Mouse (Mus musculus) kidney, adult 2 months (tissue): ENCODE results near the gene Rras. TPM values are rescaled to one million over a fixed set of nuclear protein-coding genes. Genes with fewer than 3 reads are reported as not detected.

Experiments used
- DNase-seq: peaks from one replicate; pipeline ENCODE4 v3.0.0; 2021
- H3K27ac ChIP-seq: fragments of 200-500 bp; 2 replicates; pipeline ENCODE4 v1.5.1; 2012; ENCODE audit warnings: low read depth, low read length, control low read depth, inconsistent platforms; ENCODE audit not compliant: insufficient read depth
- H3K27me3 ChIP-seq: fragments of 200-500 bp; replicated peaks from 2 replicates; pipeline ENCODE4 v1.6.1; 2012; ENCODE audit warnings: mild to moderate bottlenecking, moderate library complexity, low read length, inconsistent platforms; ENCODE audit not compliant: control insufficient read depth, insufficient read depth
- H3K36me3 ChIP-seq: fragments of 200-500 bp; 2 replicates; pipeline ENCODE4 v1.6.1; 2012; ENCODE audit warnings: mild to moderate bottlenecking, moderate library complexity, low read length, inconsistent platforms; ENCODE audit not compliant: control insufficient read depth, insufficient read depth
- H3K4me1 ChIP-seq: fragments of 200-500 bp; 2 replicates; pipeline ENCODE4 v1.6.1; 2011; ENCODE audit warnings: low read length; ENCODE audit not compliant: control insufficient read depth, insufficient read depth
- H3K4me3 ChIP-seq: fragments of 200-500 bp; 2 replicates; pipeline ENCODE4 v1.5.1; 2011; ENCODE audit warnings: mild to moderate bottlenecking, low read depth, low read length, control low read depth; ENCODE audit not compliant: insufficient read depth
- CTCF ChIP-seq: fragments of 200-500 bp; conservative IDR thresholded peaks from 2 replicates; pipeline ENCODE4 v1.5.1; 2011; ENCODE audit warnings: low read depth, mild to moderate bottlenecking, control low read depth, low read length, moderate library complexity, mixed read lengths; ENCODE audit not compliant: insufficient read depth, insufficient read length
- POLR2A ChIP-seq: fragments of 200-500 bp; IDR thresholded peaks from one replicate; pipeline ENCODE4 v1.6.1; 2011; ENCODE audit warnings: low read depth, low read length, control low read depth
- WGBS: fragments of 180-500 bp; shearing (Covaris S2); methylation state at CpG from one replicate; pipeline ENCODE4 v1.1.7; 2018; 5-methylcytosine and 5-hydroxymethylcytosine counted together
- polyA plus RNA-seq: library from polyadenylated mRNA; depleted of rRNA; stranded (reverse); fragments of >200 nt; gene quantifications from 2 replicates; pipeline ENCODE4 v1.2.3, GENCODE M21; 2012; rRNA removed

Rras gene
- polyA plus RNA-seq: 82.3 and 84.1 TPM in 2 replicates

DNA sequence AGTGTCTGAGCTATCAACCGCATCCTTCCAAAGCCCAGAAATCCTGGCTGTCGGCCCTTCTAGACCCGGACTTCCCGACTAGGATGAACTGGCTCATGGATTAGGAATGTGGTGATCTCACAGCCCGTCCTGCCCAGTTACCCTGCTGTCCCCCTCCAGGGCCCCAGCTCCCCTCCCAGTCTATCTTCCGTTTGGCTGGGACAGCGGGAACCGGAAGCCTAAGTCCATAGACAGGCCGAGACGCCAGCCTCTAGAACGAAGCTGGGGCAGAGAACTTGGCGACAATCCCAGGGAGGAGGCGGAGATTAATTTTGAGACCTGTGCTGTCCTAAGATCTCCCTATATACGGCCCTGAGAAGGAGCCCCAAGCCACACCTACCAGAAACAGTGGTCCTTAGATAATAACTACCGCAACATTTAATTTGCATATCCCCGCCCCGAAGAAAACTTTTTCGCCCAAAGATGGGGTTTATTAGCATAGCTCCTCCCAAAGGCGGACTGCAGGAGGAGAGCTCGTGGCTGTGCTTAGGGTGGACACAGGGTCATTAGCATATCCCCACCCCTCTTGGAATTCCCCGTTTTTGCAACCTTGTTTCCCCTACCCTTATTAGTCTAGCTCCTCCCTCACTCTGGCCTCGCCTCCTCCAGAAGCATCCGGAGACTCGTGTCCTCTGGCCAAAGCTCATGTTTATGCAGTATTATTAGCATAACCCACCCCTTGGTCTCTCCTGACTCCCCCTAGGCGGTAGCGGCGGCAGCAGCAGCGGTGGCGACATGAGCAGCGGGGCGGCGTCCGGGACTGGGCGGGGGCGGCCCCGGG lies at the start of gene Rras:
Gene Rras (plus strand): TSS at position 720 of the 820 bp plus-strand sequence.
- DNase-seq: peak; percentile 99
- Histone ChIP-seq H3K27me3 (no peaks in the 10 kb centered on the region), H3K36me3 (no peaks in the 10 kb centered on the region), H3K4me1 (peaks cover 3% of the 10 kb centered on the region; the same call in 1 of the 2 replicates), H3K4me3 (peak within 1 kb of the TSS; percentile 51), H3K27ac (peak within 1 kb of the TSS; percentile 96)
- TF ChIP-seq CTCF: no peak
- TF ChIP-seq POLR2A: peak; percentile 47
- WGBS: under 1% methylated on average over 36 of the region's 36 CpGs

DNA sequence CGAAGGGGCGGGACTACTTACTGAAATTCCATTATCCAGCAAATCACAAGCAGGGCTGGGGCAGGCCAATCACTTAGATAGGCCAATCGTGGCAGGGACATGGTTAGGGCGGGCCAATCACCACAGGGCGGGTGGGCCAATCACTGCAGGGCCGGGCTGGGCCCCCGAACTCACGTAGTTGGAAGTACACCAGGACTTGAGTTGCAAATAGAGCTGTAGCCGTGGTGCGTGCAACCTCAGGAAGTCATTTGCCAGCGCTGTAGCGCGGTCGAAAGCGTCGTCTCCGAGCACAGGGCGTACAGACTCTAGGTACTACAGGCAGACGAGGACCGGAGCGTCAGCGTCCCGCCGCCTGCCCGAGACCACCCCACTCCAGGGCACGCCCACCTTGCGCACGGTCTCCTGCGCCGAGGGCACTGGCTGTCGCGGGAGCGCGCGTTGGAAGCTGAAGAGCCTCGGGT lies 47.5 kb upstream of the Rras start:
- H3K27ac ChIP-seq: no peak overlapping the region
- 1% methylated on average over 36 of the region's 36 CpGs for WGBS
- TF ChIP-seq POLR2A: peak; percentile 59
- no peak for TF ChIP-seq CTCF
- no peaks in the 10 kb centered on the region for H3K27me3 ChIP-seq
- DNase-seq: peak; percentile 94
- no peaks in the 10 kb centered on the region for H3K36me3 ChIP-seq
- peaks cover 9% of the 10 kb centered on the region; the same call in 1 of the 2 replicates for H3K4me1 ChIP-seq
- H3K4me3 ChIP-seq: peak overlapping the region; percentile 86

DNA sequence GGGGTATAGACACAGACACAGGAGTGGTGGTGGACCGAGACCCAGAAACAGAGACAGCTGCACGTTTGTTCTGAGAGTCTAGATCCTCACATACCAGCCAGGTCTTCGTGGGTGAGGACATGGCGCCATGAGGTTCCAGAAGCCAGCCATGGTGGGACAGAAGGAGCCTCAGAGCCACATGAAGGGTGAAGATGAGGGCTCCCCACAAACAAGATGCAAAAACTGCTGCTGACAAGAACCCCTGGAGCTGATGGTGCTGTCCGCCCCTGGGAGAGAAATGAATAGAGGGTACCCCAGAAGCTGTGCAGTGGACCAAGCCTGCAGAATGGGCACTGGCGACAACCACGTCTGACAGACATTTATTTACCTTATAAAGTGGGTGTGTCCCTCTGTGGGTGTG lies 46.6 kb upstream of the Rras start:
- Histone ChIP-seq H3K27ac (no peak overlapping the region), H3K4me3 (no peak overlapping the region), H3K36me3 (no peaks in the 10 kb centered on the region), H3K27me3 (no peaks in the 10 kb centered on the region), H3K4me1 (peaks cover 9% of the 10 kb centered on the region; the same call in 1 of the 2 replicates)
- WGBS: 66% methylated on average over 7 of the region's 7 CpGs
- TF ChIP-seq POLR2A (no peak), CTCF (no peak)
- DNase-seq: no peak

DNA sequence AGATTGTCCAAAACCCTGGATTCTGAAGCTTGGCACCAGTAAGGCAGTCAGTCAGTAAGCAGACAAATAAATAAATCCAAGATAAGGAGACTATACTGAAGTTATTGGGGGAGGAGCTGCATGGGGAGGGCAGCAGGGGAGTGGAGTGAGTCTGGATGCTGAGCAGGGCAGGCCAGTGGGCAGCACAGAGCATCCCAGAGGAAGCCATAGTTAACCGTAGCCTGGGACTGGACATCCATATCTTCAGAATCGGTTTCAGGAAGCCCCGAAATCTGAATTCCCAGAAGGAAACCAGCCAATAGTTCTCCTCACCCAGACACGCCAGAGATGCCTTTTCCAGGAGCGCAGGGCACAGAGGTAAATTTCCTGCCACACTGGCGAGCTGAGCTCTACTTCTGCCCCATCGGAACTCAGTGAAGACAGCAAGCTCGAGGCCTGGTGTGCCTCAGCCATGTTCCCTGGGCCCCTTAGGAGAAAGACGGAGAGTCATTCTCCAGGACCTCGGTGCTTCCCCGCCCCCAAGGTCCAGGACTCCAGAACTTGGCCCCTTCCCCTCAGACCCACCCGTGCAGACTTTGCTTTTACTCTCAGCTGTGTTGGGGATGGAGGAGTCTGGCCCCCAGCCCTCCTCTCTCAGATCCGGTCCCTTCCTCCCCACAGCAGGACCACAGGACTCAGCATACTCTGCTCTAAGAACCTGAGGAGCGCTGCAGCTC lies 44.2 kb upstream of the Rras start:
- TF ChIP-seq POLR2A (no peak), CTCF (no peak)
- H3K27ac ChIP-seq: no peak overlapping the region
- no peaks in the 10 kb centered on the region for H3K27me3 ChIP-seq
- H3K4me1 ChIP-seq: peaks cover 9% of the 10 kb centered on the region; the same call in 1 of the 2 replicates
- 45% methylated on average over 14 of the region's 14 CpGs for WGBS
- no peak overlapping the region for H3K4me3 ChIP-seq
- H3K36me3 ChIP-seq: peaks cover 1% of the 10 kb centered on the region
- DNase-seq: no peak

DNA sequence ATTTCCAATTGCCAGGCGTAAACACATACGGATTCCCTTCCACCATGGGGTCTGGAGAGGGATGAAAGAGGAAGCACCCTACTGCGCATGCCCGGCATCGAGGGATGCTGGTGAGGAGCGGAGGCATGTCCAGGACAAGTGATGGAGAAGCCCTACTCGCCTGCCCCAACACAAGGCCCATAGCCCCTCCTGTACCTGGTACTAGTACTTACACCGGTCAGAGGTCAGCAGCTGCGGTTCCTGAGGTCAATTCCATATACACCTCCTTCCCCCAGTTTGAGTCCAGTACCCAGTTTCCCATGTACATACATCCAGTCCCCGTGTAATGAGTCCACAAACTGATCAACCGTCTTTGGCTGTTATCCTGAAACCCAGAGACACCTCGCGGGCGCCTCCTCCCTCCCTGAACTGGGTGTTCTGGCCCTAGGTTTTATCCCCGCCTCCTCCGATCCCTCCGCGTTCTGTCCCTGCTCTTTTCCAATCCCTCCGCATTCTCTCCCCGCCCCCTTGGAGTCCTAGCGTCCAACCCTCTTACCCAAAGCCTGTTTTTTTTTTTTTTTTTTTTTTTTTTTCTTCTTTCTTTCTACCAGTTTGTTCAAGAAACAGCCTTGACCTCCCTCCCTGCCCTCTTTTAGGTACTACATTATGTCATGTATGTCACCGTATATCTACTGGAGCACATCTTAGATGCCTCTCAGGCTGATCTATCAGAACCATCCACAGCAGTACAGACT lies 43.2 kb upstream of the Rras start, which contains the start of gene Cpt1c:
Gene Cpt1c (minus strand): TSS at position 469 of the 734 bp plus-strand sequence.
- Histone ChIP-seq H3K4me1 (peaks cover 9% of the 10 kb centered on the region; the same call in 1 of the 2 replicates), H3K4me3 (peak within 1 kb of the TSS; percentile 57), H3K27ac (no peak within 1 kb of the TSS), H3K27me3 (no peaks in the 10 kb centered on the region), H3K36me3 (peaks cover 1% of the 10 kb centered on the region)
- peak; percentile 76 for DNase-seq
- TF ChIP-seq CTCF (no peak), POLR2A (no peak)
- WGBS: 6% methylated on average over 22 of the region's 22 CpGs

DNA sequence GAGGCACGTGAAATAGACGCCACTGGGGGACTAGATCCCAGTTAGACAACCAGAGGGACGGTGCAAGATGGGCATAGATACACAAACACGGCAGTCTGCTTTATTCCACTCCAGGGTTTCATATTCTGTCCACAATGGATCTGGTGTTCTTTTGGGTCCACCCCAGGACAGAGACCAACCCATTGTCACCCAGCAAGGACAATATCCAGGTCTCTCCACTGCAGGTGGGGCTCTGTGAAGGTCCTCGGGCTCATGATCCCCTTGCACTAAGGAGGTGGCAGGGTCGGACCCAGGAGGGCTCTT lies 42.7 kb upstream of the Rras start:
- Histone ChIP-seq H3K27ac (no peak overlapping the region), H3K4me1 (peaks cover 9% of the 10 kb centered on the region; the same call in 1 of the 2 replicates), H3K4me3 (no peak overlapping the region), H3K27me3 (no peaks in the 10 kb centered on the region), H3K36me3 (peaks cover 1% of the 10 kb centered on the region)
- WGBS: 29% methylated on average over 6 of the region's 6 CpGs
- TF ChIP-seq CTCF: no peak
- DNase-seq: no peak
